Mouse (Mus musculus): ENCODE data around the gene Pigyl.

GRCm38 (mm10) chr9:22196412-22196811 is 39.8 kb downstream of the Pigyl start:
- no peak for TF ChIP-seq CTCF (IDR thresholded peaks at IDR 0.05; ENCODE audit: low read depth)
- TF ChIP-seq EP300 (IDR thresholded peaks at IDR 0.05; ENCODE audit: low read depth), result no peak

Data from liver, postnatal 0 days (tissue).